Mouse (Mus musculus): ENCODE results near the gene Dnajc13. TPM values are rescaled to one million over a fixed set of nuclear protein-coding genes. Genes with fewer than 3 reads are reported as not detected.
A peak's percentile ranks its signal among the peaks of the same experiment; 100 is the strongest.

Dnajc13 gene
- polyA plus RNA-seq, 1 experiment from 2014 or later = 19.3 TPM

GRCm38 (mm10) chr9:104109151-104109550 is 153.6 kb downstream of the Dnajc13 start:
- ATAC-seq (ENCODE audit: insufficient number of reproducible peaks, low FRiP score, low TSS enrichment, low read depth) = peak; percentile 66; the same call in 1 of the 2 replicates
- Histone ChIP-seq H3K36me3 (no peaks in the 10 kb centered on the region), H3K9ac (no peak overlapping the region), H3K9me3 (replicated peaks) (no peaks in the 10 kb centered on the region), H3K4me1 (peaks cover 13% of the 10 kb centered on the region), H3K27me3 (no peaks in the 10 kb centered on the region), H3K27ac (replicated peaks) (peak overlapping the region; percentile 49), H3K4me2 (replicated peaks) (no peak overlapping the region), H3K4me3 (replicated peaks) (no peak overlapping the region)
- WGBS = 46% methylated on average over 5 of the region's 5 CpGs

DNA sequence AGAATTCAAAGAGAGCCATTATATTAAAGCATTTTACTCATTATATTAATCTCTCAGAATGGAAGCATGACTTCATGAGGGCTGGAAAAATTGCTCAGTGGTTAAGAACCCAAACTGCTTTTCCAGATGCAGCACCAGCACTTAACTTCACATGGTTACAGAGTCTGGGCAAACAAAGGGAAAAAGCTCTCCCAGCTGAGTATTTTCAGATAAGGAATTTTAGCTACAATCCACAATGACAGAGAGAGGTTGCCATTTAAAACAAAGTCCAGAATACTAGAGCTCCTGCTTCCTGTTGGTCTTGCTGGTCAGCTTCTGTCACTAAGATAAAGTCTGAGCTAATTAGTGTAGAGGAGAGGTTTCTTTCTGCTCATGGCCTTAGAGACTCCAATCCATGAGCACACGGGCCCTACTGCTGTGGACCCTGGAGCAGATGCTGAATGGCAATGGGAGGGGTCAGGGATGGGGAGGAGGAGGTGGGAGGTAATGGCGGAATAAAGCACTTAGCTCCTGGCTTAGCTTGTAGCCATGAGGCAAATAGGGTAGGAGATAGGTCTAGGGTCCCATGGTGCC is 154.1 kb downstream of the Dnajc13 start:
- 47% methylated on average over 2 of the region's 2 CpGs for WGBS
- peak overlapping the region; percentile 49 for H3K27ac ChIP-seq (replicated peaks)
- no peaks in the 10 kb centered on the region for H3K36me3 ChIP-seq
- H3K4me2 ChIP-seq (replicated peaks) = no peak overlapping the region
- H3K9me3 ChIP-seq (replicated peaks) = no peaks in the 10 kb centered on the region
- H3K4me3 ChIP-seq (replicated peaks) = no peak overlapping the region
- ATAC-seq (ENCODE audit: insufficient number of reproducible peaks, low FRiP score, low TSS enrichment, low read depth) = 0 out of 2 replicates have a peak, but pooled peaks have one; percentile 48
- H3K4me1 ChIP-seq = peaks cover 13% of the 10 kb centered on the region
- no peaks in the 10 kb centered on the region for H3K27me3 ChIP-seq
- no peak overlapping the region for H3K9ac ChIP-seq

- no peaks in the 10 kb centered on the region for H3K27me3 ChIP-seq
- H3K9ac ChIP-seq = no peak overlapping the region
- H3K9me3 ChIP-seq (replicated peaks) = no peaks in the 10 kb centered on the region
- ATAC-seq (ENCODE audit: insufficient number of reproducible peaks, low FRiP score, low TSS enrichment, low read depth) = no peak
- no peak overlapping the region for H3K4me3 ChIP-seq (replicated peaks)
- no peaks in the 10 kb centered on the region for H3K36me3 ChIP-seq
- 68% methylated on average over 6 of the region's 6 CpGs for WGBS
- H3K4me2 ChIP-seq (replicated peaks) = no peak overlapping the region
- H3K27ac ChIP-seq (replicated peaks) = no peak overlapping the region
- H3K4me1 ChIP-seq = peaks cover 17% of the 10 kb centered on the region
These were observed 155.2 kb downstream of the Dnajc13 start for GRCm38 (mm10) chr9:104107482-104107881.

DNA sequence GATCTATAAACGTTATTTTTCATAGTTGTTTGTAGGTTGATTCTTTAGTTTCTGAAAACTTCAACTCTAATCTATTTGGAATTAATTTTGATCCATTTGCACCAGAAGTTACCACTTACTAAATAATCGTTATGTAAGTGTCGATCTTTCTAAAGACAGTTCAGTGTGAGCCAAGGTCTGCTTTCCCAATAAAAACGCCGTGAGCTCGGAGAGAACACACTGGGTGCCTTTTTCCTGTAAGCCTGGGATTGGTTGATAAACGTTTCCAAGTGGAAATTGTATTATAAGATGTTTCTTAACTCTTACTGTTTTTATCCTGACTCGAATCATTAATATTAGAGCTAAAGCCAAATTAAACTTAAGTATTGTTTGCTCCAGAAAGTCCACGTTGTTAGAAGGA is 155.8 kb downstream of the Dnajc13 start:
- no peak overlapping the region for H3K4me2 ChIP-seq (replicated peaks)
- no peak overlapping the region for H3K27ac ChIP-seq (replicated peaks)
- peaks cover 23% of the 10 kb centered on the region for H3K4me1 ChIP-seq
- ATAC-seq (ENCODE audit: insufficient number of reproducible peaks, low FRiP score, low TSS enrichment, low read depth) = no peak
- H3K4me3 ChIP-seq (replicated peaks) = no peak overlapping the region
- no peak overlapping the region for H3K9ac ChIP-seq
- WGBS = 77% methylated on average over 9 of the region's 9 CpGs
- no peaks in the 10 kb centered on the region for H3K27me3 ChIP-seq
- H3K9me3 ChIP-seq (replicated peaks) = no peaks in the 10 kb centered on the region
- H3K36me3 ChIP-seq = no peaks in the 10 kb centered on the region

- H3K36me3 ChIP-seq = no peaks in the 10 kb centered on the region
- no peak overlapping the region for H3K4me3 ChIP-seq (replicated peaks)
- peaks cover 32% of the 10 kb centered on the region for H3K4me1 ChIP-seq
- no peak overlapping the region for H3K27ac ChIP-seq (replicated peaks)
- 90% methylated on average over 2 of the region's 2 CpGs for WGBS
- no peaks in the 10 kb centered on the region for H3K9me3 ChIP-seq (replicated peaks)
- H3K4me2 ChIP-seq (replicated peaks) = no peak overlapping the region
- no peak for ATAC-seq (ENCODE audit: insufficient number of reproducible peaks, low FRiP score, low TSS enrichment, low read depth)
- no peak overlapping the region for H3K9ac ChIP-seq
- no peaks in the 10 kb centered on the region for H3K27me3 ChIP-seq
These were observed 157.7 kb downstream of the Dnajc13 start for GRCm38 (mm10) chr9:104104986-104105385.

GRCm38 (mm10) chr9:104102901-104103300 is 159.8 kb downstream of the Dnajc13 start:
- H3K4me1 ChIP-seq = peaks cover 25% of the 10 kb centered on the region
- H3K9me3 ChIP-seq (replicated peaks) = no peaks in the 10 kb centered on the region
- no peak overlapping the region for H3K4me3 ChIP-seq (replicated peaks)
- WGBS = 37% methylated on average over 2 of the region's 2 CpGs
- no peaks in the 10 kb centered on the region for H3K27me3 ChIP-seq
- H3K9ac ChIP-seq = no peak overlapping the region
- peak overlapping the region; percentile 63; the same call in 1 of the 2 replicates for H3K27ac ChIP-seq (replicated peaks)
- H3K36me3 ChIP-seq = 0 out of 2 replicates have a peak, but pooled peaks cover 4% of the 10 kb centered on the region
- ATAC-seq (ENCODE audit: insufficient number of reproducible peaks, low FRiP score, low TSS enrichment, low read depth) = no peak
- H3K4me2 ChIP-seq (replicated peaks) = no peak overlapping the region

- Histone ChIP-seq H3K9ac (no peak overlapping the region), H3K4me1 (peaks cover 25% of the 10 kb centered on the region), H3K27me3 (no peaks in the 10 kb centered on the region), H3K4me2 (replicated peaks) (0 out of 2 replicates have a peak overlapping the region, but pooled peaks have one; percentile 6), H3K9me3 (replicated peaks) (no peaks in the 10 kb centered on the region), H3K27ac (replicated peaks) (peak overlapping the region; percentile 63), H3K36me3 (0 out of 2 replicates have a peak, but pooled peaks cover 4% of the 10 kb centered on the region), H3K4me3 (replicated peaks) (no peak overlapping the region)
- ATAC-seq (ENCODE audit: insufficient number of reproducible peaks, low FRiP score, low TSS enrichment, low read depth) = peak; percentile 63; the same call in 1 of the 2 replicates
- WGBS = 21% methylated on average over 6 of the region's 6 CpGs
These were observed 160.4 kb downstream of the Dnajc13 start for GRCm38 (mm10) chr9:104102301-104102700.

DNA sequence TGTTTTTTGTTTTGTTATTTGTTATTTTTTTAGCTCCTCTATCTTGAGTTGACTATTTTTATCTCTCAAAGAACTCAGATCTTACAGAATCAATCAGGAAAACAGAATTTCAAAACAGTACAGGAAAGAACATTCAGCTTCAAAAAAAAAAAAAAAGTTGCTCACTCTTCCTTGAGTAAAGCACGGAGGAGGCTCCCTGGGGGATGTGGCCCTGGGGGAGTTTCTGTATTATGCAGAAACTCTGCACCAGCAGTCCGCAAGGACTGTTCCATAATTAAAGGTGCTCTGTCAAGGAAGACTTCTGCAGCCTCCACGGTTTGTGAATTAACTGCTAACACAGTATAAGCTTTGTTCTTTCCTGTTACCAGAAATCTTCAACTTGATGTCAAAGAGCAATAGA is 161.3 kb downstream of the Dnajc13 start:
- 0 out of 2 replicates have a peak, but pooled peaks cover 4% of the 10 kb centered on the region for H3K36me3 ChIP-seq
- no peak overlapping the region for H3K9ac ChIP-seq
- peaks cover 25% of the 10 kb centered on the region for H3K4me1 ChIP-seq
- no peaks in the 10 kb centered on the region for H3K9me3 ChIP-seq (replicated peaks)
- WGBS = 23% methylated on average over 3 of the region's 3 CpGs
- H3K4me2 ChIP-seq (replicated peaks) = 0 out of 2 replicates have a peak overlapping the region, but pooled peaks have one; percentile 6
- peak overlapping the region; percentile 63 for H3K27ac ChIP-seq (replicated peaks)
- no peak for ATAC-seq (ENCODE audit: insufficient number of reproducible peaks, low FRiP score, low TSS enrichment, low read depth)
- no peaks in the 10 kb centered on the region for H3K27me3 ChIP-seq
- H3K4me3 ChIP-seq (replicated peaks) = peak overlapping the region; percentile 10; the same call in 1 of the 2 replicates

Other genes with a start within 250 kb of the Dnajc13 start
- gene Gm28305, start 222.3 kb downstream of the Dnajc13 start, polyA plus RNA-seq (2015; fragmentation: Nextera tagmentation; extraction: Ambion mirVana) = not detected in 2 replicates
- gene Uba5, start 199.8 kb downstream of the Dnajc13 start, polyA plus RNA-seq (2015; fragmentation: Nextera tagmentation; extraction: Ambion mirVana) = 58.6 and 61.1 TPM in 2 replicates
- 12.6 and 14.2 TPM in 2 replicates for gene Acad11, start 199.6 kb downstream of the Dnajc13 start, polyA plus RNA-seq (2015; fragmentation: Nextera tagmentation; extraction: Ambion mirVana)
- gene Ackr4, start 136.0 kb downstream of the Dnajc13 start, polyA plus RNA-seq (2015; fragmentation: Nextera tagmentation; extraction: Ambion mirVana) = 6.4 and 6.9 TPM in 2 replicates
- gene Acpp, start 74.8 kb upstream of the Dnajc13 start, polyA plus RNA-seq (2015; fragmentation: Nextera tagmentation; extraction: Ambion mirVana) = 4.1 and 4.3 TPM in 2 replicates